Mouse (Mus musculus): Measurements from ENCODE around the gene Epha4. TPM values are rescaled to one million over a fixed set of nuclear protein-coding genes. Genes with fewer than 3 reads are reported as not detected.
A peak's percentile ranks its signal among the peaks of the same experiment; 100 is the strongest.

Epha4 gene
- polyA plus RNA-seq, 1 experiment from 2014 or later: 28.8 TPM

DNA sequence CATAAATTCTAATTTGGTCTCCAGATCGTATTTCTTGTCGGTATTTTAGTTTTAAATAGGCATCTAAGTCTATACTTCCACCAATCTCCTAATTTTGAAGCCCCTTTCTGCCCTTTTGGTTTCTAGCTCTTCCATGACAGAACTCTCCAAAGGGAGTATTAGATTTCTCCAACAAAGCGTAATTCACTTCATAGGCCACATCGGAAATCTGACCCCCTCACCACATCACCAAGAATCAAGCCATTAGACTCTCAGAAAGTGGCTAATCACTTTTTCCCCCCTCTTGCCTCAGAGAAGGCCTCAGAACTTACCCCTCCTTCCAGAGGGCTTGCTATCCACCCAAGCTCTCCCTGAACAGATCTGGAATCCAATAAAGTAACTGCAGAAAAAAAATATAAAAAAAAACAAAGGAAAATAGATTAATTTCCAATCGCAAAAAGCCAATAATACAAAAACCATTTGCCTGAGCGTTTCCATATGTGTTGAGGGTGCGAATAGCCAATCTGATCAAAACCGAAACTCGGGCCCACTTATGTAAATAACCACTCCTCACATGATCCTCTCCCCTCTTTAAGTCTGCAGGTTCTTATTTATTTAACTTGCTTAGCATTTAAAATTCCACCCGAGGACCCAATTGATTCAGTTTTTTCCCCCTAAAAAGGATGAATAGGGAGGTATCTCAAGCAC is 3.4 kb downstream of the Epha4 start:
- peak overlapping the region; percentile 81; the same call in 1 of the 2 replicates for H3K9ac ChIP-seq (replicated peaks; ENCODE audit: low read length)
- peak; percentile 68 for DNase-seq (ENCODE audit: low spot score)
- 16% methylated on average over 10 of the region's 10 CpGs for WGBS
- ATAC-seq (replicated peaks; ENCODE audit: insufficient number of reproducible peaks, low FRiP score, low TSS enrichment, low read depth): no peak
- H3K36me3 ChIP-seq (replicated peaks; ENCODE audit: control insufficient read depth, insufficient read depth, low read depth, low read length): no peaks in the 10 kb centered on the region
- peaks cover 3% of the 10 kb centered on the region; the same call in 1 of the 2 replicates for H3K4me1 ChIP-seq (ENCODE audit: control insufficient read depth, insufficient read depth, low read length)
- no peak overlapping the region for H3K27ac ChIP-seq (replicated peaks; ENCODE audit: low read depth, low read length)
- H3K4me3 ChIP-seq (ENCODE audit: low read depth, low read length): peak overlapping the region; percentile 73
- peak overlapping the region; percentile 71 for H3K4me2 ChIP-seq (ENCODE audit: low read depth, low read length)
- no peaks in the 10 kb centered on the region for H3K9me3 ChIP-seq (replicated peaks; ENCODE audit: control insufficient read depth, low read length)
- H3K27me3 ChIP-seq (ENCODE audit: control insufficient read depth, insufficient read depth, low read length): no peaks in the 10 kb centered on the region

DNA sequence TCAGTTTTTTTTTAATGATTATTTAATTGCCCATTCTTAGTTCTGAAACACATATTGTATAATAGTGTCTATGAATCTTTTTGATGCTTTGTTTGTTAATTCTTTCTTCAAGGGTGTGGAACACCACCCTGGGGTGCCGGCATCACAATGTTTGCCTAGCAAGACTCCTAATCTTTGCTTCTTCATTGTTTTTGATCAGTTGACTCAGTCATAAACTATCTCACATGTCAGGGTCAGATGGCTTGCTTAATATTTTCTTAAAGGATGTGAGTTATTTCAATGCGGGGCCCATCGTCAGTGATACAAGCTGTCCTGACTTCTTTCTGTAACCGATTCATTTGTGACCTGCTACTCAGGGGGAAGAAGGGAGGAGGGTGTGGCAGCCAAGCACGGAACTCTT is 4.3 kb downstream of the Epha4 start:
- Histone ChIP-seq H3K9ac (replicated peaks; ENCODE audit: low read length) (no peak overlapping the region), H3K4me3 (ENCODE audit: low read depth, low read length) (no peak overlapping the region; the same call in 1 of the 2 replicates), H3K27me3 (ENCODE audit: control insufficient read depth, insufficient read depth, low read length) (no peaks in the 10 kb centered on the region), H3K27ac (replicated peaks; ENCODE audit: low read depth, low read length) (no peak overlapping the region), H3K4me1 (ENCODE audit: control insufficient read depth, insufficient read depth, low read length) (peaks cover 3% of the 10 kb centered on the region; the same call in 1 of the 2 replicates), H3K36me3 (replicated peaks; ENCODE audit: control insufficient read depth, insufficient read depth, low read depth, low read length) (no peaks in the 10 kb centered on the region), H3K9me3 (replicated peaks; ENCODE audit: control insufficient read depth, low read length) (no peaks in the 10 kb centered on the region), H3K4me2 (ENCODE audit: low read depth, low read length) (0 out of 2 replicates have a peak overlapping the region, but pooled peaks have one; percentile 7)
- ATAC-seq (replicated peaks; ENCODE audit: insufficient number of reproducible peaks, low FRiP score, low TSS enrichment, low read depth) (no peak), DNase-seq (ENCODE audit: low spot score) (no peak)
- WGBS: 46% methylated on average over 5 of the region's 5 CpGs

DNA sequence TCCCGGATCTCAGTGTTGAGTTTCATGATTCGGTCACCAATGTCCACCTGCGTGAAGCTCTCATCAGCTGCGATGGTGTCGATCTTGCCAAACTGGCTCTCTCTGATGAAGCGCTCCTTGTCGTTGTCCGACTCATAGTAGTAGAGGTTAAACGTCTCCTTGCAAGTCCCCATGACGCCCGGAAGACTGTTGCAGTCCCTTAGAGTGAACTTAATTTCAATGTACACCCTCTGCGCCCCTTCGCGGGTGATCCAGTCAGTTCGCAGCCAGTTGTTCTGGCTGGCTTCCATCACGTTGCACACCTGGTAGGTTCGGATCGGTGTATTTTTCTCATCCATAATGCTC is 8.1 kb downstream of the Epha4 start:
- Histone ChIP-seq H3K4me3 (ENCODE audit: low read depth, low read length) (no peak overlapping the region), H3K27ac (replicated peaks; ENCODE audit: low read depth, low read length) (no peak overlapping the region), H3K4me1 (ENCODE audit: control insufficient read depth, insufficient read depth, low read length) (peaks cover 3% of the 10 kb centered on the region; the same call in 1 of the 2 replicates), H3K9me3 (replicated peaks; ENCODE audit: control insufficient read depth, low read length) (no peaks in the 10 kb centered on the region), H3K27me3 (ENCODE audit: control insufficient read depth, insufficient read depth, low read length) (no peaks in the 10 kb centered on the region), H3K36me3 (replicated peaks; ENCODE audit: control insufficient read depth, insufficient read depth, low read depth, low read length) (no peaks in the 10 kb centered on the region), H3K9ac (replicated peaks; ENCODE audit: low read length) (no peak overlapping the region), H3K4me2 (ENCODE audit: low read depth, low read length) (no peak overlapping the region)
- no peak for DNase-seq (ENCODE audit: low spot score)
- ATAC-seq (replicated peaks; ENCODE audit: insufficient number of reproducible peaks, low FRiP score, low TSS enrichment, low read depth): no peak
- 89% methylated on average over 18 of the region's 18 CpGs for WGBS

DNA sequence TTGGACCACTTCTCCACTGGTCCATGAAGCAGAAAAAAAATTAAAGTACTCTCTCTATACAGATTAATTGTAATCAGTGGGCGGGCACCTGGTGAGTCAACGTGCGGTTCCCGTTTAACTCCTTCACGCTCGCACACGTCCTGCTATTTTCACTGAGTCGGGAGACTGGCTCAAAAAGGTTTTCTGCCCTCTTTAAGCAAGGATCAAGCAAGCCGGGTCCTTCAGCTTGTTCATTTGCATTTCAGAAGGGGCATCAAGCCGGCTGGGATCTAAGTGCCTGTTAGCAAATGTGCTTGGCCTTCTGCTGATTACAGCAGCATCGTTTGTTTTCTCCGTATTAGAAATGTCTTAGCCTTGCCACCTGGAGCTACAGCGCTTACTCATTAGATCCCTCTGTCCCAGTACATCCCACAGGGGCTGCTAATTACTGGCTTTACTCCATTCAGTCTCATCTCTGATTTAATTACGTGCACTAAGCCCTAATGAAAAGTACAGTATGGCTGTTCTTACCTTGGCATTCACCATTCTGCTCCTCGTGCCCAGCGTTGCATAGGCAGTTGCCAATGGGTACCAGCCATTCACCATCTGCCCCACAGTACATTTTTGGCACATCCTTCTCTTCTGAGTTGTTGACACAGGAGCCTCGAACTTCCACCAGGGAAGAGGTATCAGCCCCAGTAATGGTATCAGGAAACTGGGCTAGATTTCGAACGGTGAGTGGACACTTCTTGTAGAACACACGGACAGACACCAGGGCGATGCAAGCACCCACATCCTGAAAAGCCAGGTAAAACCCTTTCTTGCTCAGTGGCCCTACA is 8.6 kb downstream of the Epha4 start:
- H3K27me3 ChIP-seq (ENCODE audit: control insufficient read depth, insufficient read depth, low read length): no peaks in the 10 kb centered on the region
- H3K9me3 ChIP-seq (replicated peaks; ENCODE audit: control insufficient read depth, low read length): no peaks in the 10 kb centered on the region
- peak; percentile 27 for DNase-seq (ENCODE audit: low spot score)
- ATAC-seq (replicated peaks; ENCODE audit: insufficient number of reproducible peaks, low FRiP score, low TSS enrichment, low read depth): no peak
- H3K4me3 ChIP-seq (ENCODE audit: low read depth, low read length): no peak overlapping the region; the same call in 1 of the 2 replicates
- peak overlapping the region; percentile 14; the same call in 1 of the 2 replicates for H3K4me2 ChIP-seq (ENCODE audit: low read depth, low read length)
- peaks cover 3% of the 10 kb centered on the region; the same call in 1 of the 2 replicates for H3K4me1 ChIP-seq (ENCODE audit: control insufficient read depth, insufficient read depth, low read length)
- no peak overlapping the region for H3K9ac ChIP-seq (replicated peaks; ENCODE audit: low read length)
- no peaks in the 10 kb centered on the region for H3K36me3 ChIP-seq (replicated peaks; ENCODE audit: control insufficient read depth, insufficient read depth, low read depth, low read length)
- no peak overlapping the region for H3K27ac ChIP-seq (replicated peaks; ENCODE audit: low read depth, low read length)
- 46% methylated on average over 21 of the region's 21 CpGs for WGBS

DNA sequence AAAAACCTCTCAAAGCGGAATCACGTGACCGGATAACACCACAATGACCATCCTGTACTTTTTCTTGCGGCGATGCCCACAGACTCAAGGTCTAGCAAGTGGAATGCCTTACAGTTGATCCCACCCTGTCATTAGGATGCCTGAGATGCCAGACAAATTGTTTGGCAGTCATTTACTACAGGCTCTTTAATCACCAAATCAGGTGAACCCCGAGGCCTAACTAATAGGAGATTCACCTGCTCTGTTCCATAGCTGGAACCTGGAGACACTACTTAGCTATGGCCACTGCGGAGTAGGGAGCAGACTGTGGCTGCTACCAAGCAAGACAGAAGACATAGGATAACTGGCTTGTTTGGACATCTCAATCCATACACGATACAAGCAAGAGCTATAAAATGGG is 9.6 kb downstream of the Epha4 start:
- Histone ChIP-seq H3K36me3 (replicated peaks; ENCODE audit: control insufficient read depth, insufficient read depth, low read depth, low read length) (no peaks in the 10 kb centered on the region), H3K4me2 (ENCODE audit: low read depth, low read length) (peak overlapping the region; percentile 2; the same call in 1 of the 2 replicates), H3K27ac (replicated peaks; ENCODE audit: low read depth, low read length) (no peak overlapping the region), H3K4me3 (ENCODE audit: low read depth, low read length) (no peak overlapping the region), H3K27me3 (ENCODE audit: control insufficient read depth, insufficient read depth, low read length) (no peaks in the 10 kb centered on the region), H3K9ac (replicated peaks; ENCODE audit: low read length) (no peak overlapping the region), H3K4me1 (ENCODE audit: control insufficient read depth, insufficient read depth, low read length) (no peaks in the 10 kb centered on the region), H3K9me3 (replicated peaks; ENCODE audit: control insufficient read depth, low read length) (no peaks in the 10 kb centered on the region)
- WGBS: 79% methylated on average over 8 of the region's 8 CpGs
- ATAC-seq (replicated peaks; ENCODE audit: insufficient number of reproducible peaks, low FRiP score, low TSS enrichment, low read depth): no peak
- no peak for DNase-seq (ENCODE audit: low spot score)

DNA sequence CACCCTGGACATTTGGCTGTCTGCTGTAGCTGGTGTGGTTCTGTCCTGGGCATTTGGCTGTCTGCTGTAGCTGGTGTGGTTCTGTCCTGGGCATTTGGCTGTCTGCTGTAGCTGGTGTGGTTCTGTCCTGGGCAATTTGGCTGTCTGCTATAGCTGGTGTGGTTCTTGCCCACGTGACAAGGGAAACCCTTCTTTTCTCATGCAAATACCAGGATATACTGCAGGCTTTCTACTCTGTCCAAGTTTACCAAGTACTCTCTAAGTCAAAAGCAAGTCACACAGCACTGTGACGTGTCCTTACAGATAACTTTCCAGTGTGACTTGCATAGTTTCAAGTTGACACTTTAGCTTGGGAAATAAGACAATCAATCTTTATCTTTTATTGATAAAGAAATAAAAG is 10.1 kb downstream of the Epha4 start:
- no peaks in the 10 kb centered on the region for H3K27me3 ChIP-seq (ENCODE audit: control insufficient read depth, insufficient read depth, low read length)
- ATAC-seq (replicated peaks; ENCODE audit: insufficient number of reproducible peaks, low FRiP score, low TSS enrichment, low read depth) (no peak), DNase-seq (ENCODE audit: low spot score) (no peak)
- H3K9me3 ChIP-seq (replicated peaks; ENCODE audit: control insufficient read depth, low read length): no peaks in the 10 kb centered on the region
- H3K36me3 ChIP-seq (replicated peaks; ENCODE audit: control insufficient read depth, insufficient read depth, low read depth, low read length): no peaks in the 10 kb centered on the region; the same call in 1 of the 2 replicates
- WGBS: 69% methylated on average over 2 of the region's 2 CpGs
- H3K27ac ChIP-seq (replicated peaks; ENCODE audit: low read depth, low read length): no peak overlapping the region
- no peaks in the 10 kb centered on the region for H3K4me1 ChIP-seq (ENCODE audit: control insufficient read depth, insufficient read depth, low read length)
- H3K4me2 ChIP-seq (ENCODE audit: low read depth, low read length): peak overlapping the region; percentile 2; the same call in 1 of the 2 replicates
- H3K9ac ChIP-seq (replicated peaks; ENCODE audit: low read length): no peak overlapping the region
- no peak overlapping the region for H3K4me3 ChIP-seq (ENCODE audit: low read depth, low read length)

DNA sequence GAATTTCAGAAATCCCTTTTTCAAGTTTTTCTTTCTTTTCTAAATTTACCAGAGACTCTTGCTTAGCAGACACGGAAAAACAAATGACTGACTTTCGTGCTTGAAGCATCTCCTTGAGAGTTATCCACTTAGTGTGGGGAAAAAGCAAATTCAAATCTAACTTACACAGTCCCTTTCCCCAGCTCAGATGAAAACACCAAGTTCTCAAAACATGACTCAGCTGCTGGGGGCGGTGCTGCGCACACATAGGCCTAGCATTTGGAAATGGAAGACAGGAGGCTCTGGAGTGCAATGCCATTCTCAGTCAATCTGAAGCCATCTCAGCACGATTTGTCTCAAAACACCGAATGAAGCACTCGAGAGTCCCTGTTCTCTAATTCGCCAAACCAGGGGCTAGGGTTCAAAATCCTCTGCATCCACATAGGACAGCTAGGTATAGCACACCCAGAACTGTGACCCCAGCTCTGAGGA is 11.1 kb downstream of the Epha4 start:
- Histone ChIP-seq H3K4me1 (ENCODE audit: control insufficient read depth, insufficient read depth, low read length) (no peaks in the 10 kb centered on the region), H3K27ac (replicated peaks; ENCODE audit: low read depth, low read length) (no peak overlapping the region; the same call in 1 of the 2 replicates), H3K4me2 (ENCODE audit: low read depth, low read length) (no peak overlapping the region), H3K9ac (replicated peaks; ENCODE audit: low read length) (0 out of 2 replicates have a peak overlapping the region, but pooled peaks have one; percentile 2), H3K9me3 (replicated peaks; ENCODE audit: control insufficient read depth, low read length) (no peaks in the 10 kb centered on the region), H3K36me3 (replicated peaks; ENCODE audit: control insufficient read depth, insufficient read depth, low read depth, low read length) (no peaks in the 10 kb centered on the region; the same call in 1 of the 2 replicates), H3K27me3 (ENCODE audit: control insufficient read depth, insufficient read depth, low read length) (no peaks in the 10 kb centered on the region), H3K4me3 (ENCODE audit: low read depth, low read length) (no peak overlapping the region)
- DNase-seq (ENCODE audit: low spot score): no peak
- ATAC-seq (replicated peaks; ENCODE audit: insufficient number of reproducible peaks, low FRiP score, low TSS enrichment, low read depth): no peak
- 79% methylated on average over 8 of the region's 8 CpGs for WGBS

All from embryonic facial prominence, embryonic 11.5 days (tissue).